ENCODE assay signal across 11 mouse cellular contexts in the genomic region with DNA sequence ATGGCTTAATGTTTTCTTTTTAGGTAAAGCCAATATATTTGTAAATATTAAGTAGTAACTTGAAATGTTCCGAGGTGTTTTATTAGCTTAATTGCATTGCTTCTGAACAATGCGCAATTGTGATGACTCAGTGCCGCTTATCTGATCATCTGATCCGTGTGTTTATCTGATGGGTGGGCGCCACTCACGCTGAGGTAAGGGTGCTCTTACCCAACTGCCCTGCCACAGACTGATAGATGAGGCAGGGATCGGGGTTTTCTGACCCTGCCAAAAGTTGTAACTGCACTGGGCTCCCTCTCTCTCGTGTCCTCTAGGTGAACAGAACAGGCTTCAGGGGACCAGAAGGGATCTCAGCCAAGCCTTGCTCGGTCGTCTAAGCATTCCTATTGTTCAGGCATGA. TPM values are rescaled to one million over a fixed set of nuclear protein-coding genes. Genes with fewer than 3 reads are reported as not detected.
"Had no signal": no experiment of that assay in that cellular context is flagged by ENCODE, and none has a peak within 500 bp of the region (broad histone marks: within the 10 kb centered on the region; RNA-seq: fewer than 3 reads in every experiment).

No protein-coding gene starts in this region.

- DNase-seq: kidney, adult 2 months; kidney, postnatal 25 days; layer of hippocampus, adult 9-11 months; liver, embryonic 13.5 days; lung, embryonic 14.5 days; midbrain, embryonic 14.5 days; thymus, postnatal 25 days had no signal

- H3K9me3 ChIP-seq: liver, embryonic 13.5 days had no signal

- H3K36me3 ChIP-seq: liver, embryonic 13.5 days had no signal

- H3K27me3 ChIP-seq: liver, embryonic 13.5 days had no signal

- ATAC-seq: lung, postnatal 0 days had no signal

- H3K4me3 ChIP-seq: layer of hippocampus, adult 2 months; left cerebral cortex, adult 2 months; liver, embryonic 13.5 days had no signal

RNA-seq across cellular contexts. Expression of a gene that starts 53.0 kb away (rescaled TPM):
- polyA plus RNA-seq: kidney, embryonic 14.5 days; lung, embryonic 14.5 days had no signal
